Mouse (Mus musculus): ENCODE measurements around the gene Uqcc1.

- TF ChIP-seq CTCF (IDR thresholded peaks at IDR 0.05; ENCODE audit: low read depth) (no peak), EP300 (IDR thresholded peaks at IDR 0.05; ENCODE audit: low read depth) (no peak)
Observed at GRCm38 (mm10) chr2:155809620-155810019, 120.5 kb downstream of the Uqcc1 start.

All from liver, postnatal 0 days (tissue).